Mouse (Mus musculus) layer of hippocampus, adult 11-12 months (tissue): Measurements from ENCODE around the gene Chaf1b.

Experiments used
- DNase-seq: peaks from one replicate; pipeline ENCODE4 v3.0.0; 2022; ENCODE audit warnings: low spot score

The Chaf1b gene

DNA sequence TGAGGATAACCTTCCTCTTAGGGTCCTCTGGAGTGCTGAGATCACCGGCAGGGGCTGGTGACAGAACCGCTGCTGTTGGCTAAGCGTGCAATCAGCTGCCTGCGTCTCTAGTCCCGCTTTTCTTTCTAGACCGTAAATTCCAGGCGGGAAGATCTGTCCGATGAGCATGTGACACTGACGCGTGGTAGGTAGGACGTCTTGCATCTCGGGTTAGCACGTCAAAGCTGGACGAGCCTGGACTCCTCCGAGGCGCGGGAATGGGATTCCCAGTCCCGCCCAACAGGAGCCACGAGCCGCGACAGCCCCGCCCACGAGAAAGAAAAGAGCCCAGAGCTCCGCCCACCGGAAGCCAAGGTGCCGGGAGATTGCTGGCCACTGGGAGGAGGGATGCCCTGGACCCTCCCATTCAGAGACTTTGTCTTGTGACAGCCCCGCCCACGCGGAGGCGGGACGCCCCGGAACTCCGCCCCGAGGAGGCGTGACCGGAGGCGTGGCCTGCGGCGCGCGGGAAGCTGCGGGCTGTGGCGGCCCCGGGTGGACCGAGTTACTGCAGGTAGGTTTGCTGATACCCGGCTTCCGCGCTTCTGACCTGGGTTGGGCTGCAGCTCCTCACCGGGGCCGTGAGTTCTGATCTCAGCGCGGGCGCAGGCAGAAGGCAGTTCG is at the start of gene Chaf1b:
Gene Chaf1b, plus strand, starts transcription at position 479 of the 663 bp plus-strand sequence.
- peak; percentile 96 for DNase-seq

DNA sequence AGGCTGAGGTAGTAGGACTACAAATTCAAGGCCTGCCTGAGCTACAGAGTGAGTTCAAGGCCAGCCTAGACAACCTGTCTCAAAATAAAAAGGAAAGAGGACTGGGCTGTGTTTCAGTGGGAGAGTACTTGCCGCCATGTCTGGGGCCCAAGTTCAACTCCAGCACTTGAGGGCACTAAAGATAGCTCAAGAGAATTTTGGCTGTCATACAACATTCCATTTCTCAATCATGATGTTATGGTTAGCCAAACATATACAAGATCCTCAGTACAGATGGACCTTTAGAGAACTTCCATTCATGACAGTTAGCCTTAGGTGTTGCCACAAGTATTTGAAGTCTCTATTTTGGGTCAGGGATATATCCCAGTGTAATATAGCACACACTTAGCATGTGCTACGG is 49.6 kb upstream of the Chaf1b start:
- DNase-seq = no peak

DNA sequence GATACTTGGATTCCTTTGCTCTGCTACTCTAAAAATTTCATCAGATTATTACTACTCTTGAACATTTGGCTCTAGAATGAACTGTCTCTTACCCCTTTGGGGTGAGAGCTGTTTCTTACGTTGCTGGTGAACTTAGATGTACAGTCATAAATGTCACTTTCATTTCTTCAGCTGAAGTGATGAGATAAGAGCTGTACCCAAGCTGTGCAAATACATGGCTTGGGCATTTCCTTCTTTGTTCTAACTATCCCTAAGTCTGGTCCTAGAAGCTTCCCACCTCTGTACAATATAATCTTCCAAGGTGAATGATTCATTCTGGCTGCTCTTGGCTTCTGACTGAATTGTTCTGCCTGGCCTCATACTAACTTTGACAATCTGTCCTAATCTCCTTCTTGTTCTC is 44.7 kb upstream of the Chaf1b start:
- no peak for DNase-seq

- DNase-seq = no peak
Measured at GRCm38 (mm10) chr16:93850527-93850926, 33.2 kb upstream of the Chaf1b start.

- no peak for DNase-seq
Measured at GRCm38 (mm10) chr16:93859967-93860366, 23.7 kb upstream of the Chaf1b start.

GRCm38 (mm10) chr16:93860686-93861085 is 23.0 kb upstream of the Chaf1b start:
- DNase-seq = no peak

GRCm38 (mm10) chr16:93874841-93875240 is 8.9 kb upstream of the Chaf1b start:
- no peak for DNase-seq

DNA sequence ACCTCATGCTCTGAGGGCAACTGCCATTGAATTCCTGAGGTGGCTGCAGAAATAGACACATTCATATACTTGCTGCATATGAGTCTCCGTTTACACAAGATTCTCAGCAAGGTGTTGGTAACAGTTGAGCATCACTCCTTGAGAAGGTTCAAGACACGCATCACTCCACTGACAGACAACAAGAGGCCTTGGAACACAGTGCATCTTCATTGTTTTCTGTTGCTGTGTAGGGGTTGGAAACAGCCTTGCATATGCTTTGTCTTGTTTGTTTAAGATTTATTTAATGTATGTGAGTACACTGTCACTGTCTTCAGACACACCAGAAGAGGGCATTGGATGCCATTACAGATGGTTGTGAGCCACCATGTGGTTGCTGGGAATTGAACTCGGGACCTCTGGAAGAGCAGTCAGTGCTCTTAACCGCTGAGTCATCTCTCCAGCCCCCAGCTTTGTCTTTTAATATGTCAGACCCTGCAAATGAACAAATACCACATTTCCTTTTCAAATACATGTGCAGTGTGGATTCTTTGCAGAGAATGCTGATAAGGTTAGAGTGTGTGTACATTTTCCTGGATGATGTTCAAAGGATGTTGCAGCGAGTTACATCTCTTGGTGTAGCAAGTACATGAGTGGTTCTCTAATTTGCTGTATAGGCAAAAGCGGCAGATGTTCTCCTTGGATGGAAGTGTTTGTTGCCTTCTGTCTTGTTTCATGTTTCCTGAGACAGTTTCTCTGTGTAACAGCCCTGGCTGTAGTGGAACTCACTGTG is 5.9 kb upstream of the Chaf1b start:
- DNase-seq = no peak

GRCm38 (mm10) chr16:93884086-93884721 is 503 bp downstream of the Chaf1b start:
- DNase-seq = peak; percentile 11

DNA sequence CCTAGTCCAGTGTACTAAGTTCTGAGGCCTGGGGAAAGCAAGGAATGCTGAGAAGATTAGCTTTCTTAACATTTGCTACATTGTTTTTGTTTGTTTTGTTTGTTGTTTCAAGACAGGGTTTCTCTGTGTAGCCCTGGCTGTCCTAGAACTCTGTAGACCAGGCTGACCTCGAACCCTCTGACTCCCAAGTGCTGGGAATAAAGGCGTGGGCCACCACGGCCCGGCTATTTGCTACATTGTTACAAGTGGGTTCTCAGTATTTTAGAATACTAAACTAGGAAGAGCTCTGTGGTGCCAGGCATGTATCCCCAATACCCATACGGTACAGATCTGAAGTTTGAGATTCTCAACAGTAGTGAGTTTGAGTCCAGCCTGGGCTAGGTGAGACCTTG is 1.0 kb downstream of the Chaf1b start:
- DNase-seq = no peak

DNA sequence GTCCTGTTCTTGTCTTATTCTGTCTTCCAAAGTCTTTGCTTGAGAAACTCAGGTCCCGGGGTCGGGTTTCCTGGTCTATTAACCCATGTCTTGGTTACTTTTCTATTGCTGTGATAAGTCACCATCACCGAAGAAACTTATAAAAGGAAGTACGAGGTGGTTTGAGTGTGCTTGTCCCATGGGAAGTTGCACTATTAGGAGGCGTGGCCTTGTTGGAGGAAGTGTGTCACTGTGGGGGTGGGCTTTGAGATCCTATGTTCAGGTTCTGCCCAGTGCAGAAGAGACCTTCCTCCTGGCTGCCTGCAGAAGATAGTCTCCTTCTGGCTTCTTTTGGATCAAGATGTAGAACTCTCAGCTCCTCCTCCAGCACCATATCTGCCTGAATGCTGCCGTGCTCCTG is 4.8 kb downstream of the Chaf1b start:
- DNase-seq = no peak

DNA sequence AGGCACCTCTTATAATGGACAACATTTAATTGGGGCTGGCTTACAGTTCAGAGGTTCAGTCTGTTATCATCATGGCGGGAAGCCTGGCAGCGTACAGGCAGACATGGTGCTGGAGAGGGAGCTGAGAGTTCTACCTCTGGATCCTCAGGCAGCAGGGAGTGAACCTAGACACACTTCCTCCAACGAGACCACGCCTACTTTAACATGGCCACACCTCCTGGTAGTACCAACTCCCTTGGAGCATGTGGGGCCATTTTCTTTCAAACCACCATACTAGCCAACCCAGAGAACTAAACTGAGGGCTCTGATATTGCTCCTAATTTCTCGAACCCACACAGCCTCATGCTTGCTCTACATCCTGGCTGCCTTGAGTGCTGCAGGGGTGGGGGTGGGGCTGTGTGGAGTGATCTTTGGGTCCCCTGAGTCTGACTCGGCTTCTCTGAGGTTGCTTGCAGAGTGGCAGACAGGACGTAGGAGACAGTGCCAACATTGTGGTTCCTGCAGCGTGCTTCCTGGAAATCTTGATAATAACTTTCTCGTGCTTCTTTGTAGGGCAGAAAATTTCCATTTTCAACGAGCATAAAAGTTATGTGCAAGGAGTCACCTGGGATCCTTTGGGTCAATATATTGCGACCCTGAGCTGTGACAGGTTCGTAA is 7.4 kb downstream of the Chaf1b start:
- DNase-seq = no peak

GRCm38 (mm10) chr16:93893285-93893684 is 9.6 kb downstream of the Chaf1b start:
- DNase-seq = no peak

- no peak for DNase-seq
Measured at GRCm38 (mm10) chr16:93903027-93903426, 19.3 kb downstream of the Chaf1b start.

GRCm38 (mm10) chr16:93906156-93907014 is 22.7 kb downstream of the Chaf1b start:
- peak; percentile 71 for DNase-seq

DNA sequence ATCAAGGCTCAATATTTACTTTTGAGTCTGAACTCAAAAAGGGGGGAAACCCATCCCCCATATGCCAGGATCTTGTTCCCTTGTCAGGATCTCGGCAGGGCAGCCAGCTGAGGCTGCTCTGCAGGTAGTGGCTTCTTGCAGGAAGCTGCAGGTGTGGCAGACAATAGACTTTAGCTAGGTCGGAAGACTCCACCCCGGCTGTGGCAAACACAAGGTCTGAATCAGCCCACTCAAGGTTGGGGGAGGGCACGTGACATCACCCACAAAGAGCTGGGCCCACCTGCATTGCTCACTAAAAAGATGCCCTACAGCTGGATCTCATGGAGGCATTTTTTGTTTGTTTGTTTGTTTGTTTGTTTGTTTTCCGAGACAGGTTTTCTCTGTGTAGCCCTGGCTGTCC is 24.1 kb downstream of the Chaf1b start:
- no peak for DNase-seq

DNA sequence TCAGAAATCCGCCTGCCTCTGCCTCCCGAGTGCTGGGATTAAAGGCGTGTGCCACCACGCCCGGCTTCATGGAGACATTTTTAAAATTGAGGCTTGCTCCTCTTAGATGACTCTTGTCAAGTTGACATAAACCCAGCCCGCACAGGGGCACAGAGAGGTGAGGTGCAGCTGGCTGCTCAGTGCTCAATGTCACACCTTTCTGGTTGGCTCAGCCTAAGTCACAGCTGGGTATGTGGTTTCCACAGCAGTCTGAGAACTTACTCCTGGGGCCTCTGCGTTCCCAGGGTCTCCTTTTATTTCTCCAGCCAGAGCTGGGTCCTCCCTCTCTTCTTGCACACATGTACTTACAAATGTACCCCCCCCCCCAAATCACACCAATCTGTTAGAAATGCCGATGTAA is 24.5 kb downstream of the Chaf1b start:
- no peak for DNase-seq

GRCm38 (mm10) chr16:93909936-93910335 is 26.2 kb downstream of the Chaf1b start:
- no peak for DNase-seq

- no peak for DNase-seq
Measured at GRCm38 (mm10) chr16:93910735-93911665, 27.3 kb downstream of the Chaf1b start.

DNA sequence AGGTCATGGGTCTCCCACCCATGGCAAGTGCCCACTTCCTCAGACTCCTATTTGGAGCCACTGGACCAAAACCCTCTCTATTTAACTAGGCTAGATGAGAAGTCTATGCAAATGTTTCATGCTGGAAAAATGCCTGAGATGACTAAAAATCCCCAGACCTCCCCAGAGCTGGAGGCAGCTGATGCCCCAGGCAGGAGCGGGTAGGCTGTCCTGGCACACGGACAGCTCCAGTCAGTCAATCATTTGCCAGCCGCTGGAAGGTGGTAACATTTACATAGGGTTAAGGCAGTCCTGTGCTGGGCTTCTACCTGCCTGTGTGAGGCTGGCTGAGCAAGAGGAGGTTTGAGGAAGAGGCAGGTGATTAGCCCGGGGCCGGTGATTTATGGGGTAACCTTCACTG is 28.5 kb downstream of the Chaf1b start:
- DNase-seq = no peak

- DNase-seq = no peak
Measured at GRCm38 (mm10) chr16:93912808-93913207, 29.1 kb downstream of the Chaf1b start.
